Mouse (Mus musculus) spleen, adult 2 months (tissue): ENCODE measurements around the gene Maz.

Source experiments
- CTCF ChIP-seq: fragments of 200-500 bp; IDR thresholded peaks from 2 replicates; pipeline ENCODE4 v1.5.1; 2011; ENCODE audit warnings: mild to moderate bottlenecking, inconsistent platforms; ENCODE audit not compliant: insufficient read depth, insufficient read length, insufficient replicate concordance; ENCODE audit errors: extremely low read depth
- POLR2A ChIP-seq: fragments of 200-500 bp; IDR thresholded peaks from 2 replicates; pipeline ENCODE4 v1.6.1; 2011; ENCODE audit warnings: low read depth, low read length, inconsistent platforms

- TF ChIP-seq CTCF = no peak
- TF ChIP-seq POLR2A = no peak
Observed at GRCm38 (mm10) chr7:127030172-127030571, 3.3 kb upstream of the Maz start.
